Mouse (Mus musculus) spleen, adult 2 months (tissue): ENCODE measurements around the gene Calm2.

Experiments
- CTCF ChIP-seq: fragments of 200-500 bp; IDR thresholded peaks from 2 replicates; pipeline ENCODE4 v1.5.1; 2011; ENCODE audit warnings: mild to moderate bottlenecking, inconsistent platforms; ENCODE audit not compliant: insufficient read depth, insufficient read length, insufficient replicate concordance; ENCODE audit errors: extremely low read depth
- POLR2A ChIP-seq: fragments of 200-500 bp; IDR thresholded peaks from 2 replicates; pipeline ENCODE4 v1.6.1; 2011; ENCODE audit warnings: low read depth, low read length, inconsistent platforms

GRCm38 (mm10) chr17:87391242-87391641 lies 55.5 kb downstream of the Calm2 start:
- TF ChIP-seq CTCF, result no peak
- no peak for TF ChIP-seq POLR2A
